Mouse (Mus musculus) ovary, postnatal 14 days (tissue): ENCODE measurements around the gene Pmf1.
"Not testable (repeated sequence)": the region's sequence is repeated elsewhere in the genome, so short reads cannot be mapped to it uniquely, and the experiment has no call there.

Source experiments
- DNase-seq: peaks from one replicate; pipeline ENCODE4 v3.0.0; 2022; ENCODE audit warnings: low spot score

Gene Pmf1

DNA sequence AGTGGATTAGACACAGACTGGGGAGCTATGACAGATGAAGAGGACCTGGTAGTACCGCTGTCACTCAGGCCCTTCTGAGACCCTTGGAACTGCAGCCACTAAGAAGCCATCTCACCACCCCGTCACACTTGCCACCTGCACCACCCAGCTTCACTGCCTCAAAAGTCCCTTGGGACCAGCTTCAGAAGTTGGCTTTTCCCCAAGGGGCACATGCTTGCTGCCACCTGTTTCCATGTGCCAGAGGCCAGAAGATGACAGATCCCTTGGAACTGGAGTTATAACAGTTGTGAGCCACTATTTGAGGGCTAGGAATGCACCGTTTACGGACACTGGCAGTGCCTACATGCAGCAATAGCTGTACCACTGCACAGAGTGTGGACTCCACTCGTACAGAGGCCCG is 14.8 kb downstream of the Pmf1 start:
- no peak for DNase-seq

DNA sequence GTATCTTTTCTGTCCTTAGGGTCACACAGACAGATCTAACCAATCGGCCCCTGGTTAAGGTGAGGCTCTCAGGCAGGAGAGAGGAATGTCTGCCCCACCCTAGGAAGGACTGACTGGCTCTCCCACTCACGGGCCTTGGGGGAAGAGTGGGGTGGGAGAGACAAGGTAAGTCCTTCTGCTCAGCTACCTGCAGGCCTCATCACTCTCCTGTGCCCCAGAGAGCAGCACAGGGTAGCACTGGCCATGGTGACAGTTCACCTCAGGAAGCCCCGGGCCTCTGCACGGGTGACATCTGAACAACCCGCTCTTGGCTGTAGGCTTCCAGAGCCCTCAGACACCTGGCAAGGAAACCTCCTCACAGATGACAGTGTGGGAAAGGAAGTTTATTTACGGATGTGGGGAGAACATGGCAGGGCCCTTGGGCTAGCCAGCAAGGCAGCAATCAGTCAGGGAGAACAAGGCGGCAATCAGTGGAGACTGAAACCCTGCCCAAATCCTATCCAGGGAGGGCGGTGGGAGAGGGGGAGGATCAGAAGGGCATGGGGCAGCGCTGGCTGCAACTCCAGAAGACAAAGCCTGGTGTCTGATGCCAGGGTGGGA is 16.3 kb downstream of the Pmf1 start:
- DNase-seq = no peak

- no peak for DNase-seq
Observed at GRCm38 (mm10) chr3:88384364-88384763, 25.8 kb downstream of the Pmf1 start, which contains the start of gene Bglap. Gene Bglap (minus strand): TSS chr3:88384464.

GRCm38 (mm10) chr3:88382383-88382782 is 27.7 kb downstream of the Pmf1 start:
- DNase-seq = not testable (repeated sequence)

- DNase-seq = not testable (repeated sequence)
Observed at GRCm38 (mm10) chr3:88381389-88382315, 28.5 kb downstream of the Pmf1 start.

DNA sequence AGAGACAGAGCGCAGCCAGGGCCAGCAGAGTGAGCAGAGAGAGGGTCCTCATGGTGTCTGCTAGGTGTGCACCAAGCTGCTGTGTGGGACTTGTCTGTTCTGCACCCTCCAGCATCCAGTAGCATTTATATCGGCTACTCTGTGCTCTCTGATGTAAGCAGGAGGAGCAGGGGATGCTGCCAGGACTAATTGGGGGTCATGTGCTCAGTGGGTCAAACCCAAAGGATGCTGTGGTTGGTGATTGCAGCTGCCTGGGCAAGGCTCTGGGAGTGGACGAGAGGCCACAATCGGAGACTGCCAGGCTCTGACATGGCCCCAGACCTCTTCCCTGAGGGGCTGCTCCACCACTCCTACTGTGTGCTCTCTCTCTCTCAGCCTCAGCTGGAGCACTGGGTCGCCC is 31.5 kb downstream of the Pmf1 start, which contains the start of gene Bglap2:
TSS of gene Bglap2 (minus strand) at position 101 of the 400 bp plus-strand sequence.
- DNase-seq = not testable (repeated sequence)

DNA sequence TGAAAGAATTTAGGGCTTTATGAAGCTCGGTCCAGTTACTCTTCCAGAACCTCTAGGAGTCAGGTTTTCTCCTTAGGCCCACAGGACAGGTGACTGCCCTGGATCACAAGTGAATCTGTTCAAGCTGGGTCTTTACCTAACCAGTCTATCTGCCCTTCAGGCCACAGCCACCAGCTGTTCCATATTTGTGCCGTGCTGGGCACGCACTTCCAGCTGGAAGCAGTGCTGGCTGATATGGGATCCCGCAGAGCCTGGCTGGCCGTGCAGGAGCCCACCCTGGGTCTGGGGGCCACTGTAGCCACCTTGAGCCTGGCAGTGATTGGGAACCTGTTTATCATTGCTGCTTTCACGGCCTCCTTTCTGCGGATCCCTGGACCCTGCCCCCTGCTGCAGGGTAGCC is 33.5 kb downstream of the Pmf1 start:
- not testable (repeated sequence) for DNase-seq

DNA sequence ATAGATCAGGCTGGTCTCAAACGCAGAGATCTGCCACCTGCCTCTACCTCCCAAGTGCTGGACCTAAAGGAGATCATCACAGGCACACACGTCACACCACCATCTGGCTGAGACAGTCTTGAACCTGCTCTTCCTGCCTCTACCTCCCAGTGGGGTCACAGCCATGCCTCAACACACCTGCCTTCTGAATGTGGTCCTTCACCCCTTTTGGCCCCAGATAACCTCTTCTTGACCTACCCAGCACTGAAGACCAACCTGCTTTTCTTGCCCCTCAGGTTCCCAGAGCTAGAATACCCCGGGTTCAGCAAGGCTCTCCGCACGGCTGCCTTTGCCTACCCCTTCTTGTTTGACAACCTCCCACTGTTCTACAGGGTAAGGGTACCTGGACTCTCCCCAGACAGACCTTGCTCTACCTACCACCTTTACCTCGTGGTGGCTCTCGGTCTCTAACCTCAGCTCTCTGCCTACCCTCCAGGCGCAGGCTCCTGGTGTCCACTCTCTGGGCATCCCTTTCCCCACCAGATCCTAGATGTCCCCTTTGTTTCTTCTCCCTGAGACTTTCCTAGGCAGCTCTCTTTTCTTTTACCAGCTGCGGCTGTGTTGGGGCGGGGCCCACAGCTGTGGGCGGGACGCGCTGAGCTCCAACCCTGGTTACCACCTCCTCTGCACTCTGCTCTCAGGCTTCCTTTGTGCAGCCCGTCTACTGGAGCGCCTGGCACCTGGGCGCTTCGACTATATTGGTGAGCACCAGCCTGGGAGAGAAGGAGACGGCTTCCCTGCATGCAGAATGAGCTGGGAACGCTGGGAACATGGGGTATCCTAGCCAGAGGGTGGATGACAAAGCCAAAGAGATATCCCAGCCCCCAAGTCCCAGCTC is 34.1 kb downstream of the Pmf1 start:
- DNase-seq = not testable (repeated sequence)

DNA sequence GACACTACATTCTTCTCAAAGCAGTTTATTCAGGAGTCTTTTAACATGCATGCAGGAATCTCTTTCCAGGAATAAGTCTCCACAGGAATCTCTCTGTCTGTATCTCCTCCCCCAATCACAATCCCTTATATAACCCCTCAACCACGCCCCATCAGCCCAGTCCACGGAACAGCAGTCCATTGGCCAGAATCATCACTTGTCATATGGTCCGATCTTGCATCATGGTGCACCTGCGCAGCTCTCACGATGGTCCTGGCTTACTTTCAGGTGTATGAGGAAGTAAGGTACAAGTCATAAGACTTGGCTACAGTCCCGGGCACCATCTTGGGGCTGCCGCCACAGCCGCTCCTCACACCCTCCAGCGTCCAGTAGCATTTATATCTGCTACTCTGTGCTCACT is 37.5 kb downstream of the Pmf1 start, which contains the start of gene Bglap3:
TSS of gene Bglap3 (minus strand) at position 101 of the 400 bp plus-strand sequence.
- DNase-seq = not testable (repeated sequence)

GRCm38 (mm10) chr3:88368511-88368910 is 41.6 kb downstream of the Pmf1 start:
- DNase-seq = not testable (repeated sequence)

- DNase-seq = not testable (repeated sequence)
Observed at GRCm38 (mm10) chr3:88367517-88367916, 42.6 kb downstream of the Pmf1 start.

DNA sequence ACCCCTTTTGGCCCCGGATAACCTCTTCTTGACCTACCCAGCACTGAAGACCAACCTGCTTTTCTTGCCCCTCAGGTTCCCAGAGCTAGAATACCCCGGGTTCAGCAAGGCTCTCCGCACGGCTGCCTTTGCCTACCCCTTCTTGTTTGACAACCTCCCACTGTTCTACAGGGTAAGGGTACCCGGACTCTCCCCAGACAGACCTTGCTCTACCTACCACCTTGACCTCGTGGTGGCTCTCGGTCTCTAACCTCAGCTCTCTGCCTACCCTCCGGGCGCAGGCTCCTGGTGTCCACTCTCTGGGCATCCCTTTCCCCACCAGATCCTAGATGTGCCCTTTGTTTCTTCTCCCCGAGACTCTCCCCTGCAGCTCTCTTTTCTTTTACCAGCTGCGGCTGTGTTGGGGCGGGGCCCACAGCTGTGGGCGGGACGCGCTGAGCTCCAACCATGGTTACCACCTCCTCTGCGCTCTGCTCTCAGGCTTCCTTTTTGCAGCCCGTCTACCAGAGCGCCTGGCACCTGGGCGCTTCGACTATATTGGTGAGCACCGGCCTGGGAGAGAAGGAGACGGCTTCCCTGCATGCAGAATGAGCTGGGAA is 43.2 kb downstream of the Pmf1 start:
- DNase-seq = not testable (repeated sequence)

GRCm38 (mm10) chr3:88365705-88366361 is 44.3 kb downstream of the Pmf1 start:
- DNase-seq = no peak

- DNase-seq = peak; percentile 82
Observed at GRCm38 (mm10) chr3:88364337-88364736, 45.8 kb downstream of the Pmf1 start, which contains the start of gene Paqr6. Gene Paqr6 (plus strand): TSS chr3:88364584.

- DNase-seq = no peak
Observed at GRCm38 (mm10) chr3:88363700-88364099, 46.4 kb downstream of the Pmf1 start.

- no peak for DNase-seq
Observed at GRCm38 (mm10) chr3:88361612-88362313, 48.4 kb downstream of the Pmf1 start.

DNA sequence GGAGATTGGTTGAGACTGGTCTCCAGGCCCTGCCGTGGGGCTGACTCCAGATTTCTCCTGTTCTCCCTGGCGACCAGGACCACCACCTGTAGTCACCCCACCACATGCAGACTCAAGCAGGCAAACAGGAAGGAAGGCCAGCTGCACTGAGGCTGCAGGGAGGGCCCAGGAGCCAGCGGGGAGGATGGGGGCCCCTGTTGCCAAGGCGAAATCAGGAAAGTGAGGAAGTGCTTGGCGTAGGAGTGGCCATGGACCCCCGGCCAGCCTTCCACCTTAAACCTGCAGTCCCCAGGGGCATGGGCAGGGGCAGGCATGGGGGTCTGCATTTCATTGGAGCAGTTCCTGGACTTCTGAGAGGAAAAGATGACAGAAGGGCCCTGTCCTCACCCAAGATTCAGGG is 49.0 kb downstream of the Pmf1 start:
- no peak for DNase-seq

DNA sequence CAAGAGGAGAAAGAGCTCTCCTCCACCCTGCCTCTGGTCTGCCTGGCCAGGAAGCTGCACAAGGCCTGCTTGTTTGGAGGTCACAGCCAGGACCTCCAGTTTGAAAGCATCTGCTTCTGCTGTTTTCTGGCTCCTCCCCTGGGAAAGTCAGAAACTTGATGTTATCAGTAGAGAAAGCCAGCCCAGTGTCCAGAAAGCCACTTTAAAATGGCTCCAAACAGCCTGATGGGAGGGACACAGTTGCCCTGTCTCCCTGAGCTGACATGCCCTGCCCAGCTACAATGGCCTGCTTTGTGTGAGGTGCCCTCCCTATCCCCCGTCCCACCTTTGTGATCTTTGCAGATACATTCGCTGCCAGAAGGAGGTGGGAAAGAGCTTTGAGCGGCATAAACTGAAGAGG is 50.1 kb downstream of the Pmf1 start:
- DNase-seq = no peak

- DNase-seq = no peak
Observed at GRCm38 (mm10) chr3:88359584-88359983, 50.5 kb downstream of the Pmf1 start.
